Mouse (Mus musculus) spleen, adult 2 months (tissue): ENCODE measurements around the gene Dr1.
"Not testable (repeated sequence)": the region's sequence is repeated elsewhere in the genome, so short reads cannot be mapped to it uniquely, and the experiment has no call there.

Source experiments
- CTCF ChIP-seq: fragments of 200-500 bp; IDR thresholded peaks from 2 replicates; pipeline ENCODE4 v1.5.1; 2011; ENCODE audit warnings: mild to moderate bottlenecking, inconsistent platforms; ENCODE audit not compliant: insufficient read depth, insufficient read length, insufficient replicate concordance; ENCODE audit errors: extremely low read depth
- POLR2A ChIP-seq: fragments of 200-500 bp; IDR thresholded peaks from 2 replicates; pipeline ENCODE4 v1.6.1; 2011; ENCODE audit warnings: low read depth, low read length, inconsistent platforms

- TF ChIP-seq CTCF, POLR2A: not testable (repeated sequence)
Observed at GRCm38 (mm10) chr5:108263785-108264184, 4.9 kb upstream of the Dr1 start.
